Mouse (Mus musculus) embryo, embryonic 9.5 days (tissue): ENCODE results near the gene Maml2.
"Not testable (repeated sequence)": the region's sequence is repeated elsewhere in the genome, so short reads cannot be mapped to it uniquely, and the experiment has no call there.

ENCODE experiments used
- DNase-seq: peaks from one replicate; pipeline ENCODE4 v3.0.0-alpha.2; 2017; ENCODE audit errors: extremely low spot score

The Maml2 gene

GRCm38 (mm10) chr9:13715891-13716290, 418.1 kb downstream of the Maml2 start:
- not testable (repeated sequence) for DNase-seq

GRCm38 (mm10) chr9:13716316-13717099, 418.8 kb downstream of the Maml2 start:
- DNase-seq = peak; percentile 69

DNA sequence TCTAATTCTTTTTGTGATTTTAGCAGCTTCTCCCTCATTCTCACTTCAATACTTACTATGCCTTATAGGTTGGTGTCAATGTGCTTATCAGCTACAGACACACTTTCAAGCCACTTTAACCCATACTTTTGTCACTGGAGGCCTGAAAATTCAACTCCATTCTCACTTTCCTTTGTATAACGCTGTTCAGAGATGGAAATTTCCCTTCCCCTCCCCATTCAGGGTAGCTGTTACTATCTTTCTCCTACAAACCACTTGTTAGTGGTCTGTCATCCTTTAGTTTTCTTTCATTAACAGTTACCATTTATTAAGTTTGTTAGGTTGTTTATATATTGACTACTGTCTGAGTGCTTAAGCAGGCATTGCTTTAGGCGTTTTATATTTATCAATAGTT, 450.6 kb downstream of the Maml2 start, which contains the start of gene Mtmr2:
Gene Mtmr2 (plus strand): TSS at position 7 of the 394 bp plus-strand sequence.
- peak; percentile 4 for DNase-seq

GRCm38 (mm10) chr9:13748798-13749674, 451.3 kb downstream of the Maml2 start:
- DNase-seq = peak; percentile 94

- no peak for DNase-seq
Observed at GRCm38 (mm10) chr9:13749675-13749998, 451.9 kb downstream of the Maml2 start.

DNA sequence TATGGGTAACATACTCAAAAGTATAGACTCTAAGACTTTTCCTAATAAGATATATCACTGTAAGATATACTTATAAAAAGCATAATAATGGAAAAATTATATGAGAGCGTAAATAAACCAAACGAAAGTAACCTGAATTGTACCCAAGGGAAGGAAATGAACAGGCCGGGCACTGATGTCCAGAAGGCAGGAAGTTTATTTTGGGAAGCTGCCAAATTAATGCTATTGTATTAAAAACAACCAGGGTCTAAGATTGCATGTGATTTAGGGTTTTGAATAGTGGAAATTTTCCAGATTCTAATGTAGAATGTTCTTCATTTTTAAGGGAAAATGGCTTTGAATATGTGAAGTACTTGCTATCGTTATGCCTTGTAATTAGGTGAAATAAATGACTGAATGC, 454.8 kb downstream of the Maml2 start:
- DNase-seq = no peak
